Mouse (Mus musculus) splenic B cell, adult 2 months (primary cell): ENCODE data around the gene Pigf.

Source experiments
- DNase-seq: peaks from one replicate; pipeline ENCODE4 v3.0.0-alpha.2; 2011; ENCODE audit warnings: low read depth, low spot score
- H3K27me3 ChIP-seq: 2 replicates; pipeline ENCODE4 v1.6.1; 2012; ENCODE audit warnings: mild to moderate bottlenecking, low read length, moderate library complexity, mixed read lengths; ENCODE audit not compliant: control insufficient read depth, poor library complexity, insufficient read depth, severe bottlenecking
- H3K36me3 ChIP-seq: 2 replicates; pipeline ENCODE4 v1.6.1; 2012; ENCODE audit warnings: mild to moderate bottlenecking, low read length, moderate library complexity, mixed read lengths; ENCODE audit not compliant: control insufficient read depth, poor library complexity, insufficient read depth, severe bottlenecking

Gene Pigf

DNA sequence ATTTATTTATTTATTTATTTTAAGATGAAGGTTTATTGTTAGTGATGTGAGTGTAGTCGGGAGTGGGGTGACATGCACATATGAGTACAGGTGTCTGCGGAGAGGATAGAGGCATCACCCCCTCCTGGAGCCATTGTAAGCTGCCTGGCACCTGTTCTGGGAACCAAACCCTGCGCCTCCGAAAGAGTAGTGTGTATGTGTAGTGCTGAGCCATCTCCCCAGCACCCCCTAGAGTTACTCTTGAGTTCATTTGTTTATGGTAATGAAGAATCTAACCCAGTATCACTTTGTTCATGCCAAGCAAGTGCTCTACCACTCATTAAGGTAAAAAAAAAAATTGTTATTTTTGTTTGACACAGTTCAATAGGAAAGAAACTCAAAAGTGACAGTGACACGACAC is 37.0 kb downstream of the Pigf start:
- peak; percentile 73 for DNase-seq
- Histone ChIP-seq H3K36me3 (no peaks in the 10 kb centered on the region; the same call in 1 of the 2 replicates), H3K27me3 (no peaks in the 10 kb centered on the region)

DNA sequence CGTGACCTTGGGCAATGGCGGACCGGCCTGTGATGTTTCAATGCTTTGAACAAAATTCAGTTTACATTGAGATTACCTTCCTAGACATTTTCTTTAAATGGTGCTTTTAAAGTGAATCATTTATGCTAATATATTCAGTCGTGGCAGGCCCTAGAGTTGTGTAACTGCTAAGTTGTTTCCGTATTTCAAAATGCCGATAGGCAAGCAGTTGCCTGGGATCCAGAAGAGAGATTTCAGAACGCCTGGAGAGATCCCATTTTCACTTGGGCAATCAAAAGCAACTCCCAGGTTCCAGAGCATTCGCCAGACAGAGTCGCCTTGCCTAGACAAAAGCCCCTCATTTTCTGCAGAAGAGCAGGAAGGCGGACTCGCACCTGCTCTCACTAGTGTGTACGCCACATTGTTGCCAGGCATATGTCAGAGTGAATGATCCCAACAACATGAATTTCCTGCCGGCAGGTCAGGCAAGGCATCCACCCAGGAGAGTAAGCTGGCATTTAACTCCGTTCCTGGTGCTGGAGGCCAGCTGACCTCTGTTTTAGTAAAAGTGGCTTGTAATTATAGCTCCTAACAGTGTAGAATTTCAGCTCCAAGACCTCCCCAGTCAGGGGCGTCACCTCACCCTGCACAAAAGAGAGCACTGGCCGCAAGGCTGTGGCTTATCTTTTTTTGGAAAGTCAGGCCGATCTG is 38.6 kb downstream of the Pigf start:
- Histone ChIP-seq H3K27me3 (no peaks in the 10 kb centered on the region), H3K36me3 (no peaks in the 10 kb centered on the region; the same call in 1 of the 2 replicates)
- DNase-seq = no peak

DNA sequence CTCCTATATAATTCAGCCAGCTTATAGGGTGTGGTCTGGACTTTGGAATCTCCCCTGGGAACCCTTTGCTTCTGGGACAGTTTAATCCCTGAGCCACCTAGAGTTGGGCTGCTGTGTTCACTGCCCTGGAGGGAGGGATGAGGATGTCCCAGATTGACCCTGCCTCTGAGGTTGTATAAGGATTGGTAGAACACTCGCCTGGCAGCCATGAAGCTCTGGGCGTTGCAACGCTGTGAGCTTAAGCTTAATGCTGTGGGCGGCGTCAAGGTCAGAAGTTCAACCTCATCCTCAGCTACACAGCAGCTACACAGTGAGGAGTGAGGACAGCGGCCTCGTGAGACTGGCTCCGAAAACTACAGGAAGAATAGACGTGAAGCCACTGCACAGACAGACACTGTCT is 42.7 kb downstream of the Pigf start:
- no peaks in the 10 kb centered on the region for H3K27me3 ChIP-seq
- no peaks in the 10 kb centered on the region; the same call in none of the 2 replicates for H3K36me3 ChIP-seq
- DNase-seq = no peak

DNA sequence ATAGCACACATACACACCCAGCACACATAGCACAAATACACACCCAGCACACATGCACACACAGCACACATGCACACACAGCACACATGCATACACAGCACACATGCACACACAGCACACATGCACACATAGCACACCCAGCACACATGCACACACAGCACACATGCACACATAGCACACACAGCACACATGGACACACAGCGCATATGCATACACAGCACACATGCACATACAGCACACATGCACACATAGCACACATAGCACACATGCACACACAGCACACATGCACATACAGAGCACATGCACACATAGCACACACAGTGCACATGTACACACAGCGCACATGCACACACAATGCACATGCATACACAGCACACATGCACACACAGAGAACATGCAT is 43.5 kb downstream of the Pigf start:
- Histone ChIP-seq H3K27me3 (no peaks in the 10 kb centered on the region), H3K36me3 (no peaks in the 10 kb centered on the region; the same call in none of the 2 replicates)
- DNase-seq = no peak

DNA sequence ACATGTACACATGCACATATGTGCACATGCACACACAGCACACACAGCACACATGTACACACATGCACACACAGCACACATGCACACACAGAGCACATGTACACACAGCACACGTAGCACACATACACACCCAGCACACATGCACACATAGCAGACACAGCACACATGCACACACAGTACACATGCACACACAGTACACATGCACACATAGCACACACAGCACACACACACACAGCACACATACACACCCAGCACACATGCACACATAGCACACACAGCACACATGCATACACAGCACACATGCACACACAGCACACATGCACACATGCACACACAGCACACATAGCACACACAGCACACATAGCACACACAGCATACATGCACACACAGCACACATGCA is 44.0 kb downstream of the Pigf start:
- DNase-seq = no peak
- Histone ChIP-seq H3K36me3 (no peaks in the 10 kb centered on the region; the same call in none of the 2 replicates), H3K27me3 (no peaks in the 10 kb centered on the region)

DNA sequence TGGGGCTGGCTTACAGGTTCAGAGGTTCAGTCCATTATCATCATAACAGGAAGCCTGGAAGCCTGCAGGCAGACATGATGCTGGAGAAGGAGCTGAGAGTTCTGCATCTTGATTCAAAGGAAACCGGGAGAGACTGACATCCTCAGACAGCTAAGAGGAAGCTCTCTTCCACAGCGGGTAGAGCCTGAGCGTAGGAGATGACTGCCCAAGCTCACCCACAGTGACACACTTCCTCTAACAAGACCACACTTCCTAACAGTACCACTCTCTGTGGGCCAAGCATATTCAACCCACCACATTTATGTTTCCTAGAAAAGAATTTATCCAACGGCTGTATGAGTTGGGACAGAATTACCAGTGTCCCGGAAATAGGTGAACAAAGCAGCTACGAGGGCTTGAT is 46.7 kb downstream of the Pigf start:
- no peaks in the 10 kb centered on the region for H3K27me3 ChIP-seq
- DNase-seq = peak; percentile 61
- H3K36me3 ChIP-seq = no peaks in the 10 kb centered on the region; the same call in 1 of the 2 replicates

DNA sequence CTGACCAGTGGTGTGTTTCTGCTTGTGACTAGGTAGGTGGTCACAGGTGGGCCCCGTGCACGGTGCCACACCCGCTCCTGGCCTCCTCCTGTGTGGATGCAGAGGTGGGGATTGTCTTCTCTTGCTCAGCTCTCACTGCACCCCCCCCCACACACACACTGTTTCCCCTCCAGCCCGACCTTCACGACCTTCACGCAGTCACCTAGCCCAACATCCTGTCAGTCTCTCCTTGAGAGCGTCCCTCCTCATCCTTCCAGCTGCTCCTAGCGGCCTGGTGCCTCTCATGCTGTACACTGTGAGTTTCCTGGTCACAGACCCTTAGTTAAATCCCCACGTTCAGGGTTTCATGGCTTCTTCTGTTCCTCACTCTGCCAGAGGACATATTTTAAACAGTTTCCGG is 48.8 kb downstream of the Pigf start:
- DNase-seq = no peak
- H3K27me3 ChIP-seq = no peaks in the 10 kb centered on the region
- no peaks in the 10 kb centered on the region; the same call in 1 of the 2 replicates for H3K36me3 ChIP-seq

DNA sequence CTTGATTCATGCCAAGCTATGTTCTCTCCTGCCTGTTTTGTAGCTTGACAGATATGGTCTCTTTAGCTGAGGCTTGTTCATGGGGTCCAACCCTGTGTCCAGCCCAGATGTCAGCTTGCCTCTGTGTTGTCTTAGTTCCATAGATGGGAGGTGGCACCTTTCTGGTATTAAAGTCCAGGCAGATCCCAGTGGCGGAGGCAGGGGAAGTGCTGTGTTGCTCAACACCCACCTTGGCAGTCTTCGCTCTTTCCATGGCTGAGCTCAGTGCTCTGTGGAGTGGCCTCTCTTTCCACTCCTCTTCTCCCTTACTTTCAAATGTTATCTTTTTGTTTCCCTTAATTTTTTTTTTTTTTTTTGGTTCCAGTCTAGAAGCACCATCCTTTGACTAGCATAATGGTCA is 52.1 kb downstream of the Pigf start:
- DNase-seq = no peak
- H3K27me3 ChIP-seq = no peaks in the 10 kb centered on the region

DNA sequence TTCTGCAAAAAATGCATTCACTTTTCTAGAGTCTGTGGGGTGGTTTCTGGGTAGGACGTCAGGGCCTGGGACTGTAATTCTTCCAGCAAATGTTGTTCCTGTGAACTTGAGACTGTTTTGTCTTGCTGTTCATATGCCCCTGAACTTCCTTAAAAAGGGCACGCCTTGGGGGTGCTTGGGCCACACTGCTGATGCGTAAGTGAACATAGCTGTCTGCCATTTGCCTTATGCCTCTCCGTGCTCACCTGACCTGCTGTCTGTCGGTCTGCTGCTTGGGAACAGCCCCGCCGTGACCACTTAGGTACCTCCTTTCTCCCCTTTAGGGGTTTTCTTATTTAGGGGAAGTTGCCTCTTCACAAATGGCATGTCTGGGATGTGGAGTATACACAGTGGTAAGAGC is 53.3 kb downstream of the Pigf start:
- DNase-seq = peak; percentile 57
- Histone ChIP-seq H3K36me3 (no peaks in the 10 kb centered on the region; the same call in none of the 2 replicates), H3K27me3 (no peaks in the 10 kb centered on the region)

More for the DNA sequence above, 52.1 kb downstream of the Pigf start:
- H3K36me3 ChIP-seq = no peaks in the 10 kb centered on the region; the same call in 1 of the 2 replicates

DNA sequence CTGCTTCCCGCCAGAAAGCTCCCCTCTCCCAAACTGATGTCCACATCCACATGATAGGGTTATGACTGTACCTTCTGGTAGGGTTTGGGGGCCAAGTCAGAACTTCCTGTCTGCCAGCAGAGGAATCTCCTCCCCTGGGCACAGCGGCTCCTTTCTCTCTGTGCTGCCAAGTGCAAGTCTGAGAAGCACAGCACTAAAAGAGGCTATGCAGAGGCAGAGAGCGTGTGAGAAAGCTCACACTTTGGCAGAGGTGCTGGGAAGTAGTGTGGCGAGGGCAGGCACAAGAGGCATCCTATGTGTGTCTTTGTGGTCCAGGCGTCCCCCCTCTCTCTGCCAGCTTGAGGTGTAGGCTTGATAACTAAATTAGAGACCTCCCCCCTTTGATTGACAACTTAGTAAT is 54.2 kb downstream of the Pigf start:
- no peaks in the 10 kb centered on the region for H3K27me3 ChIP-seq
- H3K36me3 ChIP-seq = peaks cover under 1% of the 10 kb centered on the region
- no peak for DNase-seq

DNA sequence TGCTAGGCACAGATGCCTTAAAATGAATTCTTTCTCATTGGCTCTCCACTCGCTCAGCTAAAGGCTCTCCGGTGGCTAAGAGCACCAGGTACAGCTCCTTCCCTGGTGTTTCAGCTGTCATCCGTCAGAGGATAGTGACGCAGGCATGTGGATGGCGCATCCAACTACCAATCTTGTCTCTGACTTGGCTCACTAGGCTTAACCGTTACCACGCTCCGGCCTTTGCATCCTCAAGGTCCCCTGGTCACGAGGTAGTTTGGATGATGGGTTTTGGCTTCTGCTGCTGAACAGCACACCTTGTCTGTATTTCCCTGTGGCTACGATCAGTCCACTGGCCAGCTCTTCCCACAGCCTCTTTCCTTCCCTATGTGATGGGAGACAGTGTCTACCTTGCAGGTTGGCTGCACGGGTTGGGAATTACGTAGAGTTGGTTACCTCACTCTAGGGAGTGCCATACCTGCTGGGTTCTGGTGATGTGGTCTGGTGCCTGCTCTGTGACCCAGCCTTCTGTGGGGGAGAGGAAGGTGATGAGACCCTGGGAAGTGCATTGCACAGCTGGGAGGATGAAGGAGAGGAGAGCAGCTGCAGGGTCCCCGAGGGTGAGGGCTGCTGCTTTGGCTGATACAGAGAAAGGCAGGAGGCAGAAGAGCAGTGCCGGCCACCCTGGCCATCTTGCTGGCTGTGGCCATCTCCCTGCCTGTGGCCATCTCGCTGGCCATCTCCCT is 55.0 kb downstream of the Pigf start:
- Histone ChIP-seq H3K36me3 (peaks cover 2% of the 10 kb centered on the region), H3K27me3 (no peaks in the 10 kb centered on the region)
- DNase-seq = no peak

DNA sequence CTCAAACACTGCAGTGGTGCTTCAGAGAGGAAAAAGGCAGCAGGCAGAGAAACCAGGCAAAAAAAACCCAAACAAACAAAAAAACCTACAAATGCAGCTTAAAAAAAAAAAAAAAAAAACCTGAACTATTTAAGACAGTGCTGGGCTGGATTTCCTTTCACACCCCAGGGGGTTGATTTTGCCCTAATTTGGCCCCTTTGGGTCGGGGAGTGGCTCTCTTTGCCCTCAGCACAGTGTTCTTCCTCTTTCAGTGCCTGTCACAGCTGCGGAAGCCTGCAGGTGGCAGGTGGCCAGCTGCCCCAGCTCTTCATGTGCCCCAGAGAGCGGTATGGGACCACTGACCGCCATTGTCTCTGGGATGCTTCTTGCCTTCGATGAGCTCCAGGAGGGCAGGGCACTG is 55.6 kb downstream of the Pigf start:
- peak; percentile 93 for DNase-seq
- Histone ChIP-seq H3K27me3 (no peaks in the 10 kb centered on the region), H3K36me3 (peaks cover 2% of the 10 kb centered on the region)

DNA sequence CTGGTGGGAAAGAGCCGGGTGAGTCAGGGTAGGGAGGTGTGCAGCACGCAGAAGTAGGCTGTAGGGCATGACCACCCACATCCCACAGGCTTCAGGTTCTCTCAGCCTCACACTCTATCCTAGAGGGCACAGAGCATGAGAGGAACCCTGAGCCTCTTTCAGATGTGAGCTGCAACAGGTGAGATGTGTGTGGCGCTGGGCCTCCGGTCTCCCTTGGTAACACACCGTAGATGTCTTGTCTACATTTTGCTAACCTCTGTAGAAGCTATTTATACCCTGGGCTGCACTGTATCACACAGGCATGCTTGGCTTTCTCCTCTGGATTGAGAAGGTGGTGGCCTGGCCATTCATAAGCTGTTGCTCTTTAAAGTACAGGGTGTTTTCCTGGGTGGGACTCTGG is 56.6 kb downstream of the Pigf start:
- Histone ChIP-seq H3K27me3 (no peaks in the 10 kb centered on the region), H3K36me3 (peaks cover 2% of the 10 kb centered on the region)
- DNase-seq = peak; percentile 42

DNA sequence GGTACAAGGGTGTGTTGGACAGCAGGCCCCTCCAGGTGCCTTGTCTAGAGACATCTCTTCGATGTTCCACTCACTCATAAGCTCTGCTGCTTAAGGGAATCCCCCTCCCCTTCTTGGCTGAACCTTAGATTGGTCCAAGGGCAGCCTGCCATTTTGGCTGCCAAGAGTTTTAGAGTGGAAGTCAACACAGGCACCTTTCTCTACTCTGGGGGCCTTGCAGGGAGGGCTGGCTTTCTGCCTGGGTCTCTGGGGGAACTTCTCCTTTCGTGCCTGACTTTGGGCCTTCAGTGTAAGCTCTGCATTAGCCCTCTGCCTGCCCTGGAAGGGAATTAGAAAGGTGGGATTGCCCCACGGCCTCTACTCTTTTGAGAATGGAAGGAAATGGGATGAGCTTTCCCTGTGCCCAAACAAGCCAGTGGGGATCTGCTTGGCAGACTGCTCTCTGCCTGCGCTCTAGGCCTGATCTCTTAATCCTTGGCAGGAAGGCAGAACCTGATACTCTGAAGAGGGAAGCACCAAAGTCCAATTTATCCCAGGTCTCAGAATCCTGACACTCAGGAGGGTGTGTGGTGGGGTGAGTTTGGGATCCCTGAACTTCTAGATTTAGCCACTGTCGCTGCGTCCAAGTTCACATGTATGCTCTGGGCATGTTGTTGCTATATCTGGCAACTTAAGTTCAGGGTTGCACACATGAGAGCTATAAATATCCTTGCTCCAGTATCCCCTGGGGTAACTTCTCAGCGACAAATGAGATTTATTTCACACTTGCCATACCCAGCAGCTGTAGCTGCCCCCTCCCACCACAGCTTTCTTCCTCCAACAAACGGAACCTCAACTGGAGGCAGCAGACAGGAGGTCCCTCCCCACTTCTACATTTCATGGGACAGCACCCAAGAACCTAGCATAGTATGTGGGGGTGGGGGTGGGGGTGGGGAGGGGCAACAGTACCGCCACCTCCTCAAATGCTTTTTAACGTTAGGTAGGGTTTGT is 57.4 kb downstream of the Pigf start:
- peak; percentile 46 for DNase-seq
- Histone ChIP-seq H3K36me3 (peaks cover 2% of the 10 kb centered on the region), H3K27me3 (no peaks in the 10 kb centered on the region)
